Mouse (Mus musculus): ENCODE results near the gene Sirt1.
A peak's percentile ranks its signal among the peaks of the same experiment; 100 is the strongest.
"Not testable (repeated sequence)": the region's sequence is repeated elsewhere in the genome, so short reads cannot be mapped to it uniquely, and the experiment has no call there.

The Sirt1 gene

GRCm38 (mm10) chr10:63388948-63389347 is 7.4 kb upstream of the Sirt1 start:
- DNase-seq (ENCODE audit: low spot score in 2 of 2), result no peak

GRCm38 (mm10) chr10:63386991-63387390 is 5.5 kb upstream of the Sirt1 start:
- no peak for DNase-seq (ENCODE audit: low spot score in 2 of 2)

- peak; percentile 71 to 78 for DNase-seq (ENCODE audit: low spot score in 2 of 2)
These were observed 4.9 kb upstream of the Sirt1 start for GRCm38 (mm10) chr10:63386444-63386843.

- not testable (repeated sequence) for DNase-seq (ENCODE audit: low spot score in 2 of 2)
These were observed 4.4 kb upstream of the Sirt1 start for GRCm38 (mm10) chr10:63385897-63386296.

GRCm38 (mm10) chr10:63382372-63383279 is 1.1 kb upstream of the Sirt1 start, which contains the start of gene Dnajc12:
TSS of gene Dnajc12 (plus strand) at chr10:63382443.
- DNase-seq (ENCODE audit: low spot score in 2 of 2), result peak; percentile 69 to 76

GRCm38 (mm10) chr10:63378948-63379680 is 2.4 kb downstream of the Sirt1 start:
- DNase-seq (ENCODE audit: low spot score in 2 of 2), result no peak

GRCm38 (mm10) chr10:63377468-63377867 is 4.0 kb downstream of the Sirt1 start:
- DNase-seq (ENCODE audit: low spot score in 2 of 2), result peak; percentile 39 to 62

- no peak for DNase-seq (ENCODE audit: low spot score in 2 of 2)
These were observed 5.2 kb downstream of the Sirt1 start for GRCm38 (mm10) chr10:63376303-63376702.

- DNase-seq (ENCODE audit: low spot score in 2 of 2), result no peak
These were observed 13.5 kb downstream of the Sirt1 start for GRCm38 (mm10) chr10:63368041-63368440.

GRCm38 (mm10) chr10:63367386-63367785 is 14.1 kb downstream of the Sirt1 start:
- no peak for DNase-seq (ENCODE audit: low spot score in 2 of 2)

GRCm38 (mm10) chr10:63365918-63366455 is 15.5 kb downstream of the Sirt1 start:
- no peak for DNase-seq (ENCODE audit: low spot score in 2 of 2)

- DNase-seq (ENCODE audit: low spot score in 2 of 2), result no peak
These were observed 21.0 kb downstream of the Sirt1 start for GRCm38 (mm10) chr10:63360502-63360901.

GRCm38 (mm10) chr10:63352111-63352510 is 29.4 kb downstream of the Sirt1 start:
- DNase-seq (ENCODE audit: low spot score in 2 of 2), result no peak

GRCm38 (mm10) chr10:63351099-63351498 is 30.4 kb downstream of the Sirt1 start:
- DNase-seq (ENCODE audit: low spot score in 2 of 2), result not testable (repeated sequence)

GRCm38 (mm10) chr10:63350666-63351065 is 30.8 kb downstream of the Sirt1 start:
- DNase-seq (ENCODE audit: low spot score in 2 of 2), result no peak

- DNase-seq (ENCODE audit: low spot score in 2 of 2), result no peak
These were observed 33.2 kb downstream of the Sirt1 start for GRCm38 (mm10) chr10:63348291-63348690.

- no peak for DNase-seq (ENCODE audit: low spot score in 2 of 2)
These were observed 36.8 kb downstream of the Sirt1 start for GRCm38 (mm10) chr10:63344751-63345150.

- DNase-seq (ENCODE audit: low spot score in 2 of 2), result no peak
These were observed 40.2 kb downstream of the Sirt1 start for GRCm38 (mm10) chr10:63341351-63341750.

GRCm38 (mm10) chr10:63338914-63339643 is 42.4 kb downstream of the Sirt1 start:
- DNase-seq (ENCODE audit: low spot score in 2 of 2), result peak; percentile 91

- peak in 1 of 2 experiments; percentile 53 for DNase-seq (ENCODE audit: low spot score in 2 of 2)
These were observed 43.3 kb downstream of the Sirt1 start for GRCm38 (mm10) chr10:63337951-63338836.

- no peak for DNase-seq (ENCODE audit: low spot score in 2 of 2)
These were observed 44.2 kb downstream of the Sirt1 start for GRCm38 (mm10) chr10:63337326-63337725.
